Mouse (Mus musculus): ENCODE results near the gene Lrfn3. TPM values are rescaled to one million over a fixed set of nuclear protein-coding genes. Genes with fewer than 3 reads are reported as not detected.

Gene Lrfn3
- polyA plus RNA-seq, 1 experiment from 2014 or later = 4.9 TPM

GRCm38 (mm10) chr7:30308076-30309005 is 54.2 kb downstream of the Lrfn3 start, which contains the start of gene Alkbh6:
Alkbh6 (plus strand) TSS chr7:30308717.
- H3K36me3 ChIP-seq = peaks cover 6% of the 10 kb centered on the region
- H3K27me3 ChIP-seq (replicated peaks) = no peaks in the 10 kb centered on the region
- 3% methylated on average over 27 of the region's 27 CpGs for WGBS
- peak within 1 kb of the TSS; percentile 67 for H3K4me3 ChIP-seq (replicated peaks)
- ATAC-seq (ENCODE audit: insufficient read depth, low FRiP score, low read depth) = peak; percentile 100
- H3K27ac ChIP-seq = peak within 1 kb of the TSS; percentile 64
- peaks cover 19% of the 10 kb centered on the region; the same call in 1 of the 2 replicates for H3K4me1 ChIP-seq
- H3K9me3 ChIP-seq = no peaks in the 10 kb centered on the region
- H3K4me2 ChIP-seq = peak within 1 kb of the TSS; percentile 85
- H3K9ac ChIP-seq = peak within 1 kb of the TSS; percentile 35

GRCm38 (mm10) chr7:30306083-30306779 is 56.3 kb downstream of the Lrfn3 start:
- H3K4me3 ChIP-seq (replicated peaks) = no peak overlapping the region
- H3K4me1 ChIP-seq = peaks cover 19% of the 10 kb centered on the region; the same call in 1 of the 2 replicates
- no peaks in the 10 kb centered on the region for H3K27me3 ChIP-seq (replicated peaks)
- no peaks in the 10 kb centered on the region for H3K9me3 ChIP-seq
- peaks cover 12% of the 10 kb centered on the region for H3K36me3 ChIP-seq
- no peak overlapping the region for H3K9ac ChIP-seq
- no peak overlapping the region for H3K27ac ChIP-seq
- no peak overlapping the region for H3K4me2 ChIP-seq
- WGBS = 87% methylated on average over 16 of the region's 16 CpGs
- no peak for ATAC-seq (ENCODE audit: insufficient read depth, low FRiP score, low read depth)

Other genes starting within 250 kb of the Lrfn3 start
- 8.8 and 10.4 TPM in 2 replicates for gene Zfp382, start 240.8 kb downstream of the Lrfn3 start, polyA plus RNA-seq (2015; fragmentation: Nextera tagmentation; extraction: Ambion mirVana)
- 15.0 and 18.0 TPM in 2 replicates for gene Zfp146, start 193.0 kb downstream of the Lrfn3 start, polyA plus RNA-seq (2015; fragmentation: Nextera tagmentation; extraction: Ambion mirVana)
- gene Cox7a1, start 178.6 kb downstream of the Lrfn3 start, polyA plus RNA-seq (2015; fragmentation: Nextera tagmentation; extraction: Ambion mirVana) = 13.8 and 22.0 TPM in 2 replicates
- 106 and 111 TPM in 2 replicates for gene Capns1, start 164.0 kb downstream of the Lrfn3 start, polyA plus RNA-seq (2015; fragmentation: Nextera tagmentation; extraction: Ambion mirVana)
- 129 and 139 TPM in 2 replicates for gene Polr2i, start 130.8 kb downstream of the Lrfn3 start, polyA plus RNA-seq (2015; fragmentation: Nextera tagmentation; extraction: Ambion mirVana)
- 138 and 158 TPM in 2 replicates for gene Tbcb, start 130.5 kb downstream of the Lrfn3 start, polyA plus RNA-seq (2015; fragmentation: Nextera tagmentation; extraction: Ambion mirVana)
- gene Ovol3, start 127.0 kb downstream of the Lrfn3 start, polyA plus RNA-seq (2015; fragmentation: Nextera tagmentation; extraction: Ambion mirVana) = not detected in 2 replicates
- 0.62 and 0.65 TPM in 2 replicates for gene Thap8, start 82.7 kb downstream of the Lrfn3 start, polyA plus RNA-seq (2015; fragmentation: Nextera tagmentation; extraction: Ambion mirVana)
- gene Wdr62, start 82.4 kb downstream of the Lrfn3 start, polyA plus RNA-seq (2015; fragmentation: Nextera tagmentation; extraction: Ambion mirVana) = 5.3 and 6.5 TPM in 2 replicates
- gene Clip3, start 71.0 kb downstream of the Lrfn3 start, polyA plus RNA-seq (2015; fragmentation: Nextera tagmentation; extraction: Ambion mirVana) = 23.2 and 26.6 TPM in 2 replicates
- 63.2 and 72.3 TPM in 2 replicates for gene Alkbh6, start 54.1 kb downstream of the Lrfn3 start, polyA plus RNA-seq (2015; fragmentation: Nextera tagmentation; extraction: Ambion mirVana)
- gene Syne4, start 48.0 kb downstream of the Lrfn3 start, polyA plus RNA-seq (2015; fragmentation: Nextera tagmentation; extraction: Ambion mirVana) = 65.2 and 73.8 TPM in 2 replicates
- gene E130208F15Rik, start 41.0 kb downstream of the Lrfn3 start, polyA plus RNA-seq (2015; fragmentation: Nextera tagmentation; extraction: Ambion mirVana) = 2.4 and 2.6 TPM in 2 replicates
- gene Sdhaf1, start 38.9 kb downstream of the Lrfn3 start, polyA plus RNA-seq (2015; fragmentation: Nextera tagmentation; extraction: Ambion mirVana) = 14.3 and 16.1 TPM in 2 replicates
- 71.6 and 84.5 TPM in 2 replicates for gene Tyrobp, start 51.0 kb upstream of the Lrfn3 start, polyA plus RNA-seq (2015; fragmentation: Nextera tagmentation; extraction: Ambion mirVana)
- 1.4 and 2.0 TPM in 2 replicates for gene Hcst, start 57.1 kb upstream of the Lrfn3 start, polyA plus RNA-seq (2015; fragmentation: Nextera tagmentation; extraction: Ambion mirVana)
- gene Nfkbid, start 59.0 kb upstream of the Lrfn3 start, polyA plus RNA-seq (2015; fragmentation: Nextera tagmentation; extraction: Ambion mirVana) = 2.5 and 2.6 TPM in 2 replicates
- gene Aplp1, start 82.8 kb upstream of the Lrfn3 start, polyA plus RNA-seq (2015; fragmentation: Nextera tagmentation; extraction: Ambion mirVana) = 38.6 and 46.5 TPM in 2 replicates
- 4.7 and 6.0 TPM in 2 replicates for gene Kirrel2, start 94.9 kb upstream of the Lrfn3 start, polyA plus RNA-seq (2015; fragmentation: Nextera tagmentation; extraction: Ambion mirVana)
- gene Nphs1, start 95.5 kb upstream of the Lrfn3 start, polyA plus RNA-seq (2015; fragmentation: Nextera tagmentation; extraction: Ambion mirVana) = 3.7 and 5.7 TPM in 2 replicates
- gene Prodh2, start 130.8 kb upstream of the Lrfn3 start, polyA plus RNA-seq (2015; fragmentation: Nextera tagmentation; extraction: Ambion mirVana) = 3.8 and 5.0 TPM in 2 replicates
- 7.3 and 8.7 TPM in 2 replicates for gene Arhgap33, start 172.3 kb upstream of the Lrfn3 start, polyA plus RNA-seq (2015; fragmentation: Nextera tagmentation; extraction: Ambion mirVana)
- gene Hspb6, start 189.4 kb upstream of the Lrfn3 start, polyA plus RNA-seq (2015; fragmentation: Nextera tagmentation; extraction: Ambion mirVana) = 49.6 and 51.0 TPM in 2 replicates
- gene Proser3, start 189.5 kb upstream of the Lrfn3 start, polyA plus RNA-seq (2015; fragmentation: Nextera tagmentation; extraction: Ambion mirVana) = 11.1 and 13.5 TPM in 2 replicates
- gene Lin37, start 197.1 kb upstream of the Lrfn3 start, polyA plus RNA-seq (2015; fragmentation: Nextera tagmentation; extraction: Ambion mirVana) = 55.0 and 66.3 TPM in 2 replicates
- 82.5 and 85.7 TPM in 2 replicates for gene U2af1l4, start 200.5 kb upstream of the Lrfn3 start, polyA plus RNA-seq (2015; fragmentation: Nextera tagmentation; extraction: Ambion mirVana)
- gene Gm49396, start 200.6 kb upstream of the Lrfn3 start, polyA plus RNA-seq (2015; fragmentation: Nextera tagmentation; extraction: Ambion mirVana) = 11.1 and 11.5 TPM in 2 replicates
- gene Psenen, start 200.9 kb upstream of the Lrfn3 start, polyA plus RNA-seq (2015; fragmentation: Nextera tagmentation; extraction: Ambion mirVana) = 135 and 138 TPM in 2 replicates
- 2.2 and 3.5 TPM in 2 replicates for gene Igflr1, start 202.7 kb upstream of the Lrfn3 start, polyA plus RNA-seq (2015; fragmentation: Nextera tagmentation; extraction: Ambion mirVana)
- gene Kmt2b, start 226.0 kb upstream of the Lrfn3 start, polyA plus RNA-seq (2015; fragmentation: Nextera tagmentation; extraction: Ambion mirVana) = 7.6 and 8.4 TPM in 2 replicates
- gene Zbtb32, start 236.1 kb upstream of the Lrfn3 start, polyA plus RNA-seq (2015; fragmentation: Nextera tagmentation; extraction: Ambion mirVana) = 0.81 and 0.90 TPM in 2 replicates